Mouse (Mus musculus): ENCODE measurements at regions not wholly inside any gene's neighbourhood (a gene's known extent, or its start where the extent isn't known, plus 50 kb on each side); places are given as distances from the start of the nearest gene placed in this dataset.

DNA sequence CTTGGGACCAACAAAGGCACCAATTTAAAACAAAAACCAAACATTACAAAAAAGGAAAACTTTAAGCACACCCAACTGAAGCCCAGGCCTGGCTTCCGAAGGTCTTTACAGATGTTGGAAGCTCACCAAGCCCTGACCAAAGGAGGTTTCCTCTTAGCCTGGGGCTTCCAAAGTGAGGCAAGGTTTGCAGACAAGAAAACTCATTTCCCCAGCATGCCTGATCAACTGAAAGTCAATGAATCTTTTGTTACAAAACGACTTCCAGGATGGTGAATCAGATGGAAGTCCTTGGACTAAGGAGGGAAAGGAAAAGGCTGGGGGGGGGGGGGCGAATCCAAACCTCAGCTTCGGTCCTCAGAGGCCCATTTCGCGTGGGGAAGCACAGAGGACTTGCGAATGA lies 697.3 kb downstream of the Cypt12 start:
- Histone ChIP-seq H3K4me1 (ENCODE audit: insufficient read depth, low read depth, low read length) (no peaks in the 10 kb centered on the region), H3K27me3 (replicated peaks; ENCODE audit: insufficient read depth, low read length) (no peaks in the 10 kb centered on the region), H3K27ac (ENCODE audit: low read length) (no peak overlapping the region), H3K4me2 (replicated peaks; ENCODE audit: low read depth, low read length) (no peak overlapping the region), H3K36me3 (ENCODE audit: insufficient read depth, low read length) (no peaks in the 10 kb centered on the region), H3K9ac (replicated peaks; ENCODE audit: low read depth) (no peak overlapping the region), H3K9me3 (ENCODE audit: low read length) (no peaks in the 10 kb centered on the region), H3K4me3 (ENCODE audit: low read depth, low read length) (no peak overlapping the region)
- DNase-seq (ENCODE audit: low spot score) (no peak), ATAC-seq (no peak)
- TF ChIP-seq EP300 (IDR thresholded peaks at IDR 0.05) (no peak), CTCF (IDR thresholded peaks at IDR 0.05) (no peak)
- 62% methylated on average over 6 of the region's 7 CpGs for WGBS

DNA sequence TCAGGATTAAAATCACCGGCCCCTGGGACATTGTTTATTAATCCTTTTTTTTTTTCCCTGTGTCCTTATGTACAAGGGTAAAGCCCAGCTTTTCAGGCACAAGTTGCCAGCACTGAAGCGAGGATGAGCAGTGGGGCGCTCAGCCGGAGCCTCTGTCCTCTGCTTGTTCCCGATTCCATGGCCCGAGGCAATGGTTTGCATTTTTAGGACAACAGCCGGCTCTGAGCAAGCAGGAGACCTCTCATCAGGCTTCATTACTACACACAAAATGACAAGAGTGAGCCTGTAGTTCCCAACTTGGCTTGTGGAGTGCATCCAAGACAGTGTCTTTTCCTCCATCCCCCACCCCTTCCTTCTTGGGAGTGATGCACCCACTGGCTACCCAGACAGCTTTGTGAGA lies 697.7 kb downstream of the Cypt12 start:
- no peak for TF ChIP-seq CTCF (IDR thresholded peaks at IDR 0.05)
- no peak for TF ChIP-seq EP300 (IDR thresholded peaks at IDR 0.05)
- no peaks in the 10 kb centered on the region for H3K36me3 ChIP-seq (ENCODE audit: insufficient read depth, low read length)
- ATAC-seq (no peak), DNase-seq (ENCODE audit: low spot score) (no peak)
- H3K4me2 ChIP-seq (replicated peaks; ENCODE audit: low read depth, low read length) = no peak overlapping the region
- H3K9me3 ChIP-seq (ENCODE audit: low read length) = no peaks in the 10 kb centered on the region
- no peaks in the 10 kb centered on the region for H3K4me1 ChIP-seq (ENCODE audit: insufficient read depth, low read depth, low read length)
- H3K27ac ChIP-seq (ENCODE audit: low read length) = no peak overlapping the region
- H3K9ac ChIP-seq (replicated peaks; ENCODE audit: low read depth) = no peak overlapping the region
- WGBS = 86% methylated on average over 7 of the region's 7 CpGs
- no peaks in the 10 kb centered on the region for H3K27me3 ChIP-seq (replicated peaks; ENCODE audit: insufficient read depth, low read length)
- H3K4me3 ChIP-seq (ENCODE audit: low read depth, low read length) = no peak overlapping the region

DNA sequence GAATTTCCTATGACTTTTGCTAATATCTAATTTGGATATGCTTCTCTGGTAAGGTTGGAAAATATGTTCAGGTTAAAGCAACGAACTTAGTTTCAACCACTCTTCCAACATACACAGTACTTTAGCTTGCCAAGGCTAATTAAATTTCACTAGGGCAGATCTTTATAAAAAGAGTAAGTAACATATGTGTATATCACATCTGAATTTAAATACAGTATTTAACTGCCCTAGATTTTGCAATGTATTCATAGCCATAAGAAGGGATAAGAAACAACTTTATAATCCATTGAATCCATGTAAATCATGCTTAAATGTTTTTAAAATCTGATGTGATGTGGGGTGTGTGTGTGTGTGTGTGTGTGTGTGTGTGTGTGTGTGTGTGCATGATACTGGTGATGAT lies 705.3 kb downstream of the Cypt12 start:
- no peak overlapping the region for H3K4me3 ChIP-seq (ENCODE audit: low read depth, low read length)
- no peaks in the 10 kb centered on the region for H3K36me3 ChIP-seq (ENCODE audit: insufficient read depth, low read length)
- H3K9ac ChIP-seq (replicated peaks; ENCODE audit: low read depth) = no peak overlapping the region
- no peaks in the 10 kb centered on the region for H3K9me3 ChIP-seq (ENCODE audit: low read length)
- 73% methylated on average over 1 of the region's 1 CpGs for WGBS
- ATAC-seq = no peak
- no peak for DNase-seq (ENCODE audit: low spot score)
- H3K27me3 ChIP-seq (replicated peaks; ENCODE audit: insufficient read depth, low read length) = no peaks in the 10 kb centered on the region
- no peak overlapping the region for H3K4me2 ChIP-seq (replicated peaks; ENCODE audit: low read depth, low read length)
- no peaks in the 10 kb centered on the region for H3K4me1 ChIP-seq (ENCODE audit: insufficient read depth, low read depth, low read length)
- no peak overlapping the region for H3K27ac ChIP-seq (ENCODE audit: low read length)
- TF ChIP-seq CTCF (IDR thresholded peaks at IDR 0.05) (no peak), EP300 (IDR thresholded peaks at IDR 0.05) (no peak)

DNA sequence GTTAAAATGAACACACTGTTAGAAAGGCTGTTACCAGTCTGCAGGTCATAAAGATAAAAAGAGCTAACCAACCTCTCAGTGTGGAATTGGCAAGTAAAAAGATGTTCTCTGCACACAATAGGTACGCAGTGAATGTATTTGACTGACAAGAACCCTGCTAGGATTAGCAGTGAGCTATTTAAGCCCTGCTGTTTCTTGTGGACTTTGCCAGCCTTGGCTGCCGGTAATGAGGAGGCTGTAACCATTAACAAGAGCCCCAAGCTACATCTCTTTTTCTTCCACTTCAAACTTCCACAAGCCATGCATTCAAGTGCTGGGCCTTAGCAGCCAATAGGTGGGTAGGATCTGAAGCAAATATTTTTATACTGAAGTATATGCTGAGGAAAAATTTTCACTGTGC lies 717.5 kb downstream of the Cypt12 start:
- no peak for ATAC-seq
- Histone ChIP-seq H3K9me3 (ENCODE audit: low read length) (no peaks in the 10 kb centered on the region), H3K27me3 (replicated peaks; ENCODE audit: insufficient read depth, low read length) (no peaks in the 10 kb centered on the region), H3K4me3 (ENCODE audit: low read depth, low read length) (no peak overlapping the region), H3K27ac (ENCODE audit: low read length) (no peak overlapping the region), H3K9ac (replicated peaks; ENCODE audit: low read depth) (no peak overlapping the region), H3K36me3 (ENCODE audit: insufficient read depth, low read length) (no peaks in the 10 kb centered on the region), H3K4me2 (replicated peaks; ENCODE audit: low read depth, low read length) (no peak overlapping the region), H3K4me1 (ENCODE audit: insufficient read depth, low read depth, low read length) (no peaks in the 10 kb centered on the region)
- no peak for TF ChIP-seq CTCF (IDR thresholded peaks at IDR 0.05)
- 67% methylated on average over 2 of the region's 2 CpGs for WGBS
- DNase-seq (ENCODE audit: low spot score) = no peak

DNA sequence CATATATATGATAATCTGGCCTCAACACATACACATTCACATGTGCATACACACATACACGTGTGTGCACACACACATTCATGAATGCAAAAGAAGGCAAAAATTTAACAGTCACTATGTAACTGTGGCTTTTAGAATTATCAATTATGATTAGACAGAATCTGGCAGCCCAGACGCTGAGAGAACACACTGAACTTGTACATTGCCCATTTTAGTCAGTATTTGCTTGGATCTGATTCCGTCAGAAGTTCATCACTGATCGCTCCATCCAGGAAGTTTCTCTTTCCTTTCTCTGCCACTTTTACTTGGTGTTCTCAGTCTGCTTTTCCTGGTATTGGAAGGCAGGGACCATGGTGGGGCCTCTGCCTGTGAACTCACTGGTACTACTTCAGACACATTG lies 719.5 kb downstream of the Cypt12 start:
- H3K9ac ChIP-seq (replicated peaks; ENCODE audit: low read depth) = no peak overlapping the region
- H3K27me3 ChIP-seq (replicated peaks; ENCODE audit: insufficient read depth, low read length) = no peaks in the 10 kb centered on the region
- DNase-seq (ENCODE audit: low spot score) (no peak), ATAC-seq (no peak)
- H3K36me3 ChIP-seq (ENCODE audit: insufficient read depth, low read length) = no peaks in the 10 kb centered on the region
- 83% methylated on average over 4 of the region's 4 CpGs for WGBS
- no peak overlapping the region for H3K4me2 ChIP-seq (replicated peaks; ENCODE audit: low read depth, low read length)
- H3K4me1 ChIP-seq (ENCODE audit: insufficient read depth, low read depth, low read length) = no peaks in the 10 kb centered on the region
- H3K27ac ChIP-seq (ENCODE audit: low read length) = no peak overlapping the region
- no peaks in the 10 kb centered on the region for H3K9me3 ChIP-seq (ENCODE audit: low read length)
- H3K4me3 ChIP-seq (ENCODE audit: low read depth, low read length) = no peak overlapping the region
- TF ChIP-seq EP300 (IDR thresholded peaks at IDR 0.05) = no peak
- TF ChIP-seq CTCF (IDR thresholded peaks at IDR 0.05) = no peak

DNA sequence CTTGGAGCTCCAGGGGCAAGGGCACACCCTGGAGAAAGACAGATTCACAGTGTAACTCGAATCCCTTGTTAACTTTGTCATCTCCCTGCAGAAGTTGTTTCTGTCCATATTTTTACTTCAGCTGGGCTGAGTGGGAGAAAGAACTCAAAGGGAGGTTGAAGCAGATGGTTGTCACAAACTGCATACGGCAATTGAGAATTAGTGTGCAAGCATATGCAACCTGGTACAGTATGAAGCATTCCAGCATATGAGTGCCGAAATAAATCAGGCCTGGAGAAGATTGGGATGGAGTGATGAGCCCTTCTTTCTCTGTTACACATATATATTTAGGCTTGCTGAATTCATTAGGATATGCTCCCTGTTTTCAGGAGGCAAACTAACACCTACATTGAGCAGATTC lies 720.7 kb downstream of the Cypt12 start:
- WGBS = 78% methylated on average over 3 of the region's 3 CpGs
- no peaks in the 10 kb centered on the region for H3K27me3 ChIP-seq (replicated peaks; ENCODE audit: insufficient read depth, low read length)
- no peak for ATAC-seq

DNA sequence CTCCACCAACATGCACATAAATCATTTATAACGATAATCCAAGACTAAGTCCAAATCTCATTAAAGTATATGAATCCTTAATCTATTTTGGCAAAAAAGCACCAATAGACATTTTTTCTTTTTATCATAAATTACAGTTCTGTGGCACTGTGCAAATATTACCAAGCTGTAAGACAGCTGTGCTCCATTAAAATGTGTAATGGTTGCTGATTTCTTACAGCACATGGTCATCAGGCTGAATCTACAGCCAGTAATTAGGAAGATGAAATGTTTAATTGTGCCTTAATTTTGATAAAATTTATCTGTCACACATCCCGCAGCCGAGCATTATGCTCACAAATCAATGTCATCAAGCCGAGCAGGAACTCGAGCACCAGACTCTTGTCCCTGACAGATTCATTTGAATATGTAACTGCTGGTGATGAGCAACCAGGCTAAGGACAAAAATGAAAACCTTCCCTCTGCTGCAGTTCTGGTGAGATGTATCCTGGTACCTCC lies 722.0 kb downstream of the Cypt12 start:
- no peak overlapping the region for H3K4me3 ChIP-seq (ENCODE audit: low read depth, low read length)
- H3K27ac ChIP-seq (ENCODE audit: low read length) = no peak overlapping the region
- no peak overlapping the region for H3K4me2 ChIP-seq (replicated peaks; ENCODE audit: low read depth, low read length)
- H3K9ac ChIP-seq (replicated peaks; ENCODE audit: low read depth) = no peak overlapping the region
- no peaks in the 10 kb centered on the region for H3K4me1 ChIP-seq (ENCODE audit: insufficient read depth, low read depth, low read length)
- 75% methylated on average over 5 of the region's 5 CpGs for WGBS
- no peak for DNase-seq (ENCODE audit: low spot score)
- no peaks in the 10 kb centered on the region for H3K27me3 ChIP-seq (replicated peaks; ENCODE audit: insufficient read depth, low read length)
- H3K36me3 ChIP-seq (ENCODE audit: insufficient read depth, low read length) = no peaks in the 10 kb centered on the region
- TF ChIP-seq CTCF (IDR thresholded peaks at IDR 0.05) = no peak
- TF ChIP-seq EP300 (IDR thresholded peaks at IDR 0.05) = no peak
- no peaks in the 10 kb centered on the region for H3K9me3 ChIP-seq (ENCODE audit: low read length)
- ATAC-seq = no peak

More for the DNA sequence above, 720.7 kb downstream of the Cypt12 start:
- H3K36me3 ChIP-seq (ENCODE audit: insufficient read depth, low read length) = no peaks in the 10 kb centered on the region
- TF ChIP-seq EP300 (IDR thresholded peaks at IDR 0.05) = no peak
- no peak for TF ChIP-seq CTCF (IDR thresholded peaks at IDR 0.05)
- H3K4me3 ChIP-seq (ENCODE audit: low read depth, low read length) = no peak overlapping the region
- H3K9ac ChIP-seq (replicated peaks; ENCODE audit: low read depth) = no peak overlapping the region
- no peak for DNase-seq (ENCODE audit: low spot score)
- H3K9me3 ChIP-seq (ENCODE audit: low read length) = no peaks in the 10 kb centered on the region
- no peak overlapping the region for H3K27ac ChIP-seq (ENCODE audit: low read length)
- no peaks in the 10 kb centered on the region for H3K4me1 ChIP-seq (ENCODE audit: insufficient read depth, low read depth, low read length)
- H3K4me2 ChIP-seq (replicated peaks; ENCODE audit: low read depth, low read length) = no peak overlapping the region
